Mouse (Mus musculus) heart, adult 2 months (tissue): ENCODE measurements around the gene Lmna. TPM values are rescaled to one million over a fixed set of nuclear protein-coding genes. Genes with fewer than 3 reads are reported as not detected.

ENCODE experiments used
- DNase-seq, 2 experiments: peaks; one replicate each; pipeline ENCODE4 v3.0.0; 2021
- H3K27ac ChIP-seq: fragments of 200-600 bp; 2 replicates; pipeline ENCODE4 v1.8.1; 2022
- H3K27me3 ChIP-seq: fragments of 200-500 bp; 2 replicates; pipeline ENCODE4 v1.6.1; 2012; ENCODE audit warnings: mild to moderate bottlenecking, low read length, inconsistent platforms, mixed read lengths; ENCODE audit not compliant: control insufficient read depth, insufficient read depth
- H3K36me3 ChIP-seq: fragments of 200-500 bp; 2 replicates; pipeline ENCODE4 v1.6.1; 2012; ENCODE audit warnings: low read length, inconsistent platforms; ENCODE audit not compliant: control insufficient read depth, insufficient read depth
- H3K4me1 ChIP-seq: fragments of 200-500 bp; 2 replicates; pipeline ENCODE4 v1.6.1; 2011; ENCODE audit warnings: low read length; ENCODE audit not compliant: control insufficient read depth, insufficient read depth
- H3K4me3 ChIP-seq: fragments of 200-600 bp; 2 replicates; pipeline ENCODE4 v1.8.1; 2022
- H3K79me2 ChIP-seq: fragments of 200-500 bp; replicated peaks from 2 replicates; pipeline ENCODE4 v1.6.1; 2012; ENCODE audit warnings: mild to moderate bottlenecking, inconsistent platforms, low read length, moderate library complexity, mixed read lengths; ENCODE audit not compliant: control insufficient read depth, insufficient read depth
- H3K9ac ChIP-seq: fragments of 200-500 bp; 2 replicates; pipeline ENCODE4 v1.6.1; 2012; ENCODE audit warnings: low read depth, mild to moderate bottlenecking, control low read depth, inconsistent platforms, low read length, mixed read lengths
- CTCF ChIP-seq: fragments of 200-600 bp; IDR thresholded peaks from 2 replicates; pipeline ENCODE4 v1.8.1; 2022; ENCODE audit warnings: antibody characterized with exemption, mild to moderate bottlenecking, moderate library complexity
- EP300 ChIP-seq: fragments of 200-500 bp; IDR thresholded peaks from 2 replicates; pipeline ENCODE4 v1.6.1; 2011; ENCODE audit warnings: low read depth, low read length, control low read depth; ENCODE audit not compliant: insufficient read depth
- POLR2A ChIP-seq: fragments of 200-500 bp; IDR thresholded peaks from 2 replicates; pipeline ENCODE4 v1.6.1; 2011; ENCODE audit warnings: mild to moderate bottlenecking, low read depth, low read length, control low read depth; ENCODE audit not compliant: insufficient read depth
- WGBS: fragments of 180-500 bp; shearing (Covaris S2); methylation state at CpG from one replicate; pipeline ENCODE4 v1.1.7; 2018; 5-methylcytosine and 5-hydroxymethylcytosine counted together
- intact Hi-C: fragments of 180-260 bp; cut with DNase I; formaldehyde crosslinking; loops from one replicate; pipeline ENCODE4 v1.15.1; 2025
- polyA plus RNA-seq: library from polyadenylated mRNA; depleted of rRNA; stranded (reverse); fragments of >200 nt; gene quantifications from 2 replicates; pipeline ENCODE4 v1.2.3, GENCODE M21; 2012
- total RNA-seq, 2 experiments: library from RNA; stranded (reverse); gene quantifications; 2 replicates each; pipeline ENCODE4 v1.2.3; 2021

Gene Lmna
- total and polyA plus RNA-seq, 3 experiments = 85.2 to 138 (median 117) TPM

- Histone ChIP-seq H3K4me3 (peak overlapping the region; percentile 87), H3K79me2 (peaks cover 6% of the 10 kb centered on the region; the same call in 1 of the 2 replicates), H3K27ac (peak overlapping the region; percentile 94), H3K36me3 (peaks cover 6% of the 10 kb centered on the region), H3K27me3 (no peaks in the 10 kb centered on the region), H3K4me1 (peaks cover 12% of the 10 kb centered on the region), H3K9ac (peak overlapping the region; percentile 88)
- WGBS = 4% methylated on average over 11 of the region's 11 CpGs
- intact Hi-C loops = no loop called here
- DNase-seq = peak in 1 of 2 experiments; percentile 63
- no peak for TF ChIP-seq CTCF
- no peak for TF ChIP-seq POLR2A
- 0 out of 2 replicates have a peak, but pooled peaks have one; percentile 23 for TF ChIP-seq EP300
These were observed 7.7 kb downstream of the Lmna start for GRCm38 (mm10) chr3:88502031-88502571.

- WGBS = 32% methylated on average over 6 of the region's 6 CpGs
- no peak for DNase-seq
- H3K9ac ChIP-seq = peak overlapping the region; percentile 88
- H3K36me3 ChIP-seq = peaks cover 7% of the 10 kb centered on the region
- H3K27me3 ChIP-seq = no peaks in the 10 kb centered on the region
- H3K79me2 ChIP-seq = peaks cover 6% of the 10 kb centered on the region; the same call in 1 of the 2 replicates
- H3K27ac ChIP-seq = peak overlapping the region; percentile 94
- H3K4me1 ChIP-seq = peaks cover 14% of the 10 kb centered on the region
- peak; percentile 41; the same call in 1 of the 2 replicates for TF ChIP-seq POLR2A
- TF ChIP-seq CTCF = no peak
- no peak for TF ChIP-seq EP300
- peak overlapping the region; percentile 87 for H3K4me3 ChIP-seq
- intact Hi-C loops = no loop called here
These were observed 8.3 kb downstream of the Lmna start for GRCm38 (mm10) chr3:88501366-88502030.

GRCm38 (mm10) chr3:88500655-88501365 lies 8.9 kb downstream of the Lmna start:
- Histone ChIP-seq H3K27me3 (no peaks in the 10 kb centered on the region), H3K4me1 (peaks cover 17% of the 10 kb centered on the region), H3K79me2 (peaks cover 6% of the 10 kb centered on the region; the same call in 1 of the 2 replicates), H3K36me3 (peaks cover 12% of the 10 kb centered on the region), H3K9ac (0 out of 2 replicates have a peak overlapping the region, but pooled peaks have one; percentile 28), H3K4me3 (peak overlapping the region; percentile 87), H3K27ac (peak overlapping the region; percentile 94)
- 36% methylated on average over 4 of the region's 4 CpGs for WGBS
- intact Hi-C loops = no loop called here
- no peak for DNase-seq
- TF ChIP-seq POLR2A = no peak
- no peak for TF ChIP-seq EP300
- TF ChIP-seq CTCF = no peak

GRCm38 (mm10) chr3:88500087-88500486 lies 9.7 kb downstream of the Lmna start:
- DNase-seq = no peak
- 62% methylated on average over 7 of the region's 7 CpGs for WGBS
- no peak overlapping the region; the same call in 1 of the 2 replicates for H3K27ac ChIP-seq
- intact Hi-C loops = no loop called here
- H3K4me3 ChIP-seq = no peak overlapping the region
- peaks cover 18% of the 10 kb centered on the region for H3K36me3 ChIP-seq
- no peak overlapping the region for H3K9ac ChIP-seq
- TF ChIP-seq CTCF = no peak
- no peak for TF ChIP-seq POLR2A
- no peak for TF ChIP-seq EP300
- peaks cover 6% of the 10 kb centered on the region; the same call in 1 of the 2 replicates for H3K79me2 ChIP-seq
- H3K27me3 ChIP-seq = no peaks in the 10 kb centered on the region
- peaks cover 23% of the 10 kb centered on the region for H3K4me1 ChIP-seq

- Histone ChIP-seq H3K27ac (no peak overlapping the region), H3K79me2 (peaks cover 6% of the 10 kb centered on the region; the same call in 1 of the 2 replicates), H3K4me1 (peaks cover 28% of the 10 kb centered on the region), H3K27me3 (no peaks in the 10 kb centered on the region), H3K9ac (no peak overlapping the region), H3K4me3 (no peak overlapping the region), H3K36me3 (peaks cover 19% of the 10 kb centered on the region)
- intact Hi-C loops = no loop called here
- WGBS = 68% methylated on average over 4 of the region's 4 CpGs
- TF ChIP-seq EP300 = no peak
- TF ChIP-seq POLR2A = no peak
- no peak for DNase-seq
These were observed 10.2 kb downstream of the Lmna start for GRCm38 (mm10) chr3:88499580-88499979.
